Mouse (Mus musculus): ENCODE measurements around the gene Obscn.

Gene Obscn

DNA sequence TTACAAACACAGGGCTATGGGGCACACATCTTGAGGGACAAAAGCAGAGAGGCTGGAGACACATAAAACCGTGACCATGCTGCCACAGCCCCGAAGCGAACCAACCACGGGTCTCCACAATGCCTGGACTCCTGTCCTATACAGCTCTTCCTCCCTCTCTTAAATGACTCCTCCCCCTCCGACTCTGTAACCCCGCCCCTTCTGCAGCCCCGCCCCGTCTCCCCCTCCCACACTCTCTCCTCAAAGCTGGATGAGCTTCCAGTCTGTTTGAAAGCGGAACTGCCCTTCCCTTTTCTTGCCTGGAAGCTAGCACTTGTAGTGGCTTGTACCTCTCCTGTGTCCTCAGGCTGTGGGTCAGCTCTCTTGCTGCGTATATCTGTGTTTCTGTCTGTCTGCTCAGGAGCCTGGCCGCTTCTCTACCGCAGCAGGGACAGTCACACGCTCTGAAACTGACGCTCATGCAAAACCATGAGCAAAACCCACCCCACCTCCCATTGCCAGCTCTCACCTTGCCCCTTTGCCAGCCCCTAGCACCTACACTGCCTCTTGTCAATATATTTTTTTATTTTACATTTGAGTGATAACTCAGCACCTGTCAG is 5.7 kb upstream of the Obscn start:
- DNase-seq (ENCODE audit: low read depth, low spot score), result no peak

DNA sequence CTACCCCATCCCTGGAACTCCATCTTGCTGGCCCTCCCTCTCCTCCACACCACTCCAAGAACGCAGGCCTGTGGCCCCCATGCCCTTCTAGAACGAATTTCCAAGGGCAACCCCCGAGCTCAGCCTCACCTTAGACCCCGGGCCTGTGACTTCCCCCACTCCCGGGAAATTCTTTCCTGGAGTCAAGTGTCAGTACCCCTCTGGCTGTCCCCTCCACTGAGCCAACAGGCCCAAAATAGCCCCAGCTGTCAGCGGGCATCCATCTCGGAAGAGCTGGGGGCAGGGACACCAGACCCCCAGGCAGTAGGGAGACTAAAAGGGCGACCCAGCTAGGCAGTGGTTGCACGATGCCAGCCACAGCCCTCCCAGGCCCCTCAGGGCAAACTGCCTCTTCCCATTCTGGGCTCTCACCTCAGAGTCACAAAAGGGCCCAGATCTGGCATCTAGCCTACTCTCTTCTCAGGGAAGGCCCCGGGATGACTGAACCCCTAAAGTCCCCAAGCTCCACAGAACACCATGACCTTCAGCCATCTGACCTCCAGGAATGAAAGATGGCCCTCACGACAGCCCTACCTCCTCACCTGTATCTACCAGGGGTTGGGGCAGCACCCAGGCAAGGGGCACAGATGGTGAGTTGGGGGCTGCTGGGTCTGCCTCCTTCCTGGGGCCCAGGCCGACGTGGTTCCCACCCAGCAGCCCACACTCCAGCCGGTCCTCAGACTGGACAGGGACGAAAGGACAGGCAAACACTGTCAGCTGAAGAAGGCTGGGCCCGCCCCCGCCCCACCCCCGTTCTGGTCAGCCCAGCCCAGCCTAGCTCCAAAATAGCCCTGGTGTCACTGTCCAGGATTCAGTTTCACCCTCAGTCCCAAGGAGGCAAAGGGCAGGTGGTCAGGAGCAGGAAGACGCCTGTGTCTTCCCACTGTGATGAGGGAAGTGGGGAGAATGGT is 2.6 kb upstream of the Obscn start:
- DNase-seq (ENCODE audit: low read depth, low spot score), result no peak

GRCm38 (mm10) chr11:59136994-59137706 is 948 bp upstream of the Obscn start:
- no peak for DNase-seq (ENCODE audit: low read depth, low spot score)

GRCm38 (mm10) chr11:59135051-59135820 is 966 bp downstream of the Obscn start:
- DNase-seq (ENCODE audit: low read depth, low spot score), result no peak

GRCm38 (mm10) chr11:59134373-59134997 is 1.7 kb downstream of the Obscn start:
- DNase-seq (ENCODE audit: low read depth, low spot score), result no peak

DNA sequence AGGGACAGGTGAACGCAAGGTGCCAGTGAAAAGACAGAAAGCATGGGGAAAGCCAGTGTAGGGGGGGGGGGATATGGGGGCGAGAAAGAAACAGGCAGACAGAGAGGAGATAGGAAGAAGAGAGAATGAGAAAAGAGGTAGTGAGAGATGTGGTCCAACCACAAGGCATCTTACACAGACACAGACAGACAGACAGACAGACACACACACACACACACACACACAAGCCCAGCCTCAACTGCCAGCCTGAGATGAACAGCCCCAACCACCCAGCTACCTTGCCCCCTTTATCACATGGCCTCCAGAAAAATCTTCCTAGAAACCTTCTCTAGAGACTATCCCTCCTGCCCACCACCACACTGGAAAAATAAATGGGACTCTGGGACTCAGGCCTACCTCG is 4.1 kb downstream of the Obscn start:
- no peak for DNase-seq (ENCODE audit: low read depth, low spot score)

GRCm38 (mm10) chr11:59131348-59131919 is 4.8 kb downstream of the Obscn start:
- DNase-seq (ENCODE audit: low read depth, low spot score), result no peak

DNA sequence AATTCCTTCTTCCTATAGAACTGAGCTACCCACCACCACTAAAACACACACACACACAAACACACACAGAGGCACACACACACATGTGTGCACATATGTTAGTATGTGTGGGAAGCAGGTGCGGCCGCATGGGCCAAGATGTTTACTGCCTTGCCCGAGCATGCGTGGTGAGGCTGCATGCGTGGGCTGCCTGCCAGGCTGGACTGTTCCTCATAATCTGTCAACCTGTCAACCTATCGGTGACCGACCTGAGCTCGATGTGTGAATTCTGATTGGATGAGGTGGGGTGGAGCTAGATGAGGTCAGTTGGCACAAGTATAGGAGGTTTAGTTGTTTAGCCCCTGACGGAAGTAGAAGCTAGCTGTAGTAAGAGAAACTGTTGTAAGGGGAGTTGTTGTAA is 5.4 kb downstream of the Obscn start:
- DNase-seq (ENCODE audit: low read depth, low spot score), result no peak

DNA sequence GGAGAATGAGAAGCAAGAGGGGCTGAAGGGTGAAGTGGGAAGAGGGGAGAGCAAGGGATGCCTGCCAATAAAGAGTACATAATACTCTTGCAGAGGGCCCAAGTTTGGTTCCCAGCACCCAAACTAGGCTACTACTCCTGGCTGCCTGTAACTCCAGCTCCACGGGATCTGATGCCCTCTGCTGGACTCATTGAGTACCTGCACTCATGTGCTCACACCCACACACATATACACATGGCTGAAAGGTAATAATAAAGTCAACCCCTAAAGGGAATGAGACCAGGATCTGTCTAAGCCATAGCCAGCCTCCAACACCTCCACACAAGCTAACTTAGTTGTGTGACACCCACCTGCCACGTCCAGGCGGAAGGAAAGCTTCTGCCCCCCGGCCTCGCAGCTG is 30.3 kb downstream of the Obscn start:
- DNase-seq (ENCODE audit: low read depth, low spot score), result no peak

DNA sequence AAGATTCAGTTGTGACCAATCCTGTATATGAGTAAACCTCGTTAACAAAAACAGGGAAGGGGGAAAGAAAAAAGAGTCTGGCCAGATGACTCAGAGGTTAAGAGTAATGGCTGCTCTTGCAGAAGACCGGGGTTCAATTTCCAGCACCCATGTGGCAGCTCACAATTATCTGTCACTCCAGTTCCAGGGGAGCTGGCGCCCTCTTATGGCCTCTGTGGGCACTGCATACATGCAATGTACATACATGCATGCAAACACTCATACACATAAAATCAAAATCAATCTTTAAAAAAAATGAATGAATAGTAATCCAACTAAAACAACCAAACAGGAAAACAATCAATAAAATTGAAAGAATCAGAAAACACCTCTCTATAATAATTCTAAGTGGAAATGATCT is 33.9 kb downstream of the Obscn start:
- no peak for DNase-seq (ENCODE audit: low read depth, low spot score)

GRCm38 (mm10) chr11:59098339-59098738 is 37.9 kb downstream of the Obscn start:
- no peak for DNase-seq (ENCODE audit: low read depth, low spot score)

DNA sequence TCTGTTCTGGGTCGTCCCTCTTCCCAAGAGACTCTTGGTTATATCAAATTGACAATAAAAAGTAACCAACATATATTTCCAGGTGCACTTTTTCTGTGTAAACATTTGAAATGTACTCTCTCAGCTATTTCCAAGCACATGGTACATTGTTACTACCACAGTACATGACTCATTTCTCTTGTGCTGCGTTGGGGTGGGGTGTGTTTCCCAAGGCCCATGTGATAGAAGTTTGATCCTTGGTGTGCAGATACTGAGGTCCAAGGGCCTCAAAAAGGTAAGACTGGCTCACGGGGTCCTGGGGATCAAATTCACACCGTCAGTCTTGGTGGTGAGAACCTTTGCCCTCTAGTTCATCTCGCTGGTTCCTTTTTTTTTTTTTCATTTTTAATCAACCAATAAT is 38.4 kb downstream of the Obscn start:
- DNase-seq (ENCODE audit: low read depth, low spot score), result no peak

- no peak for DNase-seq (ENCODE audit: low read depth, low spot score)
Observed at GRCm38 (mm10) chr11:59094213-59094612, 42.0 kb downstream of the Obscn start.

GRCm38 (mm10) chr11:59087581-59087980 is 48.6 kb downstream of the Obscn start:
- DNase-seq (ENCODE audit: low read depth, low spot score), result no peak

GRCm38 (mm10) chr11:59085200-59085599 is 51.0 kb downstream of the Obscn start:
- DNase-seq (ENCODE audit: low read depth, low spot score), result no peak

DNA sequence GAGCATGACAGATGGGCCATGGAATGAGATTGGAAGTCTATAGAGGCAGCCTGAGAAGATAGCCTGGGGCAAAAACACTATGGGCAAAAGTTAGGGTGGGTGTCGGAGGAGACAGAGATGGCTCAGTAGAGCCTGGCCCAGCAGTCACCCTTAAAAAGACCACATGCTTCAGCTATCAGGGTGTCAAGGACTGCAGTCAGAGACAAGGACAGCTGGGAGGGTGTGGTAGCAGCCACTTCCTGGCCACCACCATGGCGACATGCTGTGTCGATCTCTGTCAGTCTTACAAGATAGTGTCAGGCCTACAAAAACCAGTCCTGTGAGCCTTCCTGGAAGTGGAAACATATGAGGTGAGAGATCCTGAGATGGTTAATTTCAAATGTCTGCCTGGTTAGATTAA is 53.1 kb downstream of the Obscn start:
- DNase-seq (ENCODE audit: low read depth, low spot score), result no peak

GRCm38 (mm10) chr11:59078311-59078710 is 57.9 kb downstream of the Obscn start:
- no peak for DNase-seq (ENCODE audit: low read depth, low spot score)

DNA sequence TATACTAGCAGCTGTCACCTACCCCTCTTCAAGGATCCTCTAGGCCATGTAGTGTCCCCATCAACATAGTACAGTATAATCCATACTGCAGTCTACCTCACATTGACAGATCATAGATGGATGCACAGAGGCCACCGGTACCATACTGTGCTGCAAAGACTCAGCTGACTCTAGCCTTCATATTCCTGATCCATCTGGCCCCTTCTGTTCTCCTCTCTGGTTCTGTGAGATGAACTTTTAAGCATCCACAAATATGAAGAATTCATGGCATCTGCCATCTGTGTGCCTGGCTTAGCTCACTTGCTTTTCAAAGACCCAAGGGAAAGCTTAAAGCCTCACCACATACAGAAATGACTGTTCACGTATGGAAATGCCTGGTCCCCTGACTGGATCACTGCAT is 65.9 kb downstream of the Obscn start:
- peak; percentile 34 for DNase-seq (ENCODE audit: low read depth, low spot score)

- DNase-seq (ENCODE audit: low read depth, low spot score), result no peak
Observed at GRCm38 (mm10) chr11:59068922-59069321, 67.3 kb downstream of the Obscn start.

GRCm38 (mm10) chr11:59068433-59068832 is 67.8 kb downstream of the Obscn start:
- peak; percentile 69 for DNase-seq (ENCODE audit: low read depth, low spot score)

GRCm38 (mm10) chr11:59067921-59068320 is 68.3 kb downstream of the Obscn start:
- no peak for DNase-seq (ENCODE audit: low read depth, low spot score)

Measured in telencephalon, adult 2 months (tissue).